Mouse (Mus musculus) embryonic fibroblast, embryonic 13.5 days (primary cell): ENCODE data around the gene Clcn1. TPM values are rescaled to one million over a fixed set of nuclear protein-coding genes. Genes with fewer than 3 reads are reported as not detected.
A peak's percentile ranks its signal among the peaks of the same experiment; 100 is the strongest.

Experiments used
- H3K27ac ChIP-seq: 2 replicates; pipeline ENCODE4 v1.5.1; 2012; ENCODE audit warnings: low read length, control low read depth, inconsistent platforms; ENCODE audit not compliant: insufficient read depth
- H3K4me1 ChIP-seq: 2 replicates; pipeline ENCODE4 v1.6.1; 2011; ENCODE audit warnings: low read length; ENCODE audit not compliant: control insufficient read depth, insufficient read depth
- H3K4me3 ChIP-seq: 2 replicates; pipeline ENCODE4 v1.5.1; 2011; ENCODE audit warnings: mild to moderate bottlenecking, control low read depth, low read length; ENCODE audit not compliant: insufficient read depth
- CTCF ChIP-seq: IDR thresholded peaks from 2 replicates; pipeline ENCODE4 v1.5.1; 2011; ENCODE audit warnings: mild to moderate bottlenecking, control low read depth, low read length, moderate library complexity, borderline replicate concordance; ENCODE audit not compliant: insufficient read depth
- POLR2A ChIP-seq: IDR thresholded peaks from 2 replicates; pipeline ENCODE4 v1.6.1; 2011; ENCODE audit warnings: low read depth, mild to moderate bottlenecking, control low read depth, low read length, moderate library complexity
- polyA plus RNA-seq: library from polyadenylated mRNA; stranded (reverse); fragments of >200 nt; gene quantifications from 2 replicates; pipeline ENCODE4 v1.2.4, GENCODE M21; 2011; ENCODE audit warnings: low read depth; ENCODE audit not compliant: missing spikeins, insufficient read length

Clcn1 gene
- polyA plus RNA-seq, 1 experiment = not detected

DNA sequence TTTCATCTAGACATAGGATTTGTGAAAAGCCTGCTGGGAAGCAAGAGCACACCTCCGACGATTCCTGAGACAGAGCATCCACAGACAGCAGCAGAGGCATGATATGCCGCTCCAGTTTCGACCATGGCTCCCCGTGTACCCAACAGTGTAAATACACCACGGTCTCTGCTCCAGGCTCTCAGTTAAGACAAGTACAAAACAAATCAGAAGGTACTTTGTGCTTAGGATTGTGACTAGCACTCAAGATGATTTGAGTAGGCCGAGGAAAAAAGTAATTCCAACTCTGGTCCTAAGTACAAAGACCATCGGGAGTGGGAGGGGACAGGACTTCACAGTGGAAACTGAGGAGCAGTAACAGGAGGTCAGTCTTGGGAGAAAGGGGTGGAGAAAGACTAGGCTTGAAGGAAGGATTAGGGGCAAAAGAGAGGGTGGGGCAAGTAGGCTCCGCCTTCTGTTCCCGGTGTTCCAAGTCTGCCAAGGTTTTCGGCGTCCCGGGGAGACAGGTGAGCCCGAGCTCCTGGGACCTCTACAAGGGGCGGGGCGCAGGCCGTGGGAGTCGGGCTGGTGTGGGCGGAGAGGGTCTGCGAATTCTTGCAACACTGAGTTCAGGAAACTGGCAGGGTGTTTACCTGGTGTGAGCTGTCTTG lies 24.8 kb upstream of the Clcn1 start, which contains the start of gene Tmem139:
Gene Tmem139 (plus strand): TSS at position 447 of the 647 bp plus-strand sequence.
- no peaks in the 10 kb centered on the region for H3K4me1 ChIP-seq
- TF ChIP-seq CTCF = no peak
- TF ChIP-seq POLR2A = no peak
- H3K27ac ChIP-seq = no peak within 1 kb of the TSS
- no peak within 1 kb of the TSS for H3K4me3 ChIP-seq

GRCm38 (mm10) chr6:42264626-42265312 lies 21.7 kb upstream of the Clcn1 start, which contains the start of gene Casp2:
Casp2 (plus strand) TSS chr6:42264985.
- Histone ChIP-seq H3K4me3 (peak within 1 kb of the TSS; percentile 86), H3K27ac (peak within 1 kb of the TSS; percentile 28), H3K4me1 (no peaks in the 10 kb centered on the region)
- TF ChIP-seq CTCF (peak; percentile 89), POLR2A (peak; percentile 71)

GRCm38 (mm10) chr6:42265391-42266330 lies 20.8 kb upstream of the Clcn1 start:
- peak overlapping the region; percentile 86 for H3K4me3 ChIP-seq
- H3K27ac ChIP-seq = peak overlapping the region; percentile 28
- H3K4me1 ChIP-seq = no peaks in the 10 kb centered on the region
- TF ChIP-seq POLR2A (no peak), CTCF (no peak)

DNA sequence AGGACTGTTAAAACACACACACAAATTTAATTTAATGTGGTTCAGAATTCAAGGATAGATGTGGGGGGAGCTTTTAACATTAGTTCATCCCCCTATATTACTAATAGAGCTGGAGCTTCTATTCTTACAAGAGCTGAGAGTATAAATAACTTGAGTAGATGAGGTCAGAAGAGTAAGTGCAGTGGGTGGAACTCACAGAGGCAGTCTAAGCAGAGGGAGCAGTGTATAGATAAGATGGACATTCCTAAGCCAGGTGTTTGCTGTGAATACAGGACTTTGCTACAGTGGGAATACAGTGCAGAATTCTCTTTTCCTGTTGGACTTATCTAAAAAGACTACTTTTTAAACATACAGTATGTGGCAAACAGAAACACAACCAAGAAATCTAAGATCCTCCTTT lies 15.7 kb upstream of the Clcn1 start:
- TF ChIP-seq CTCF (no peak), POLR2A (no peak)

GRCm38 (mm10) chr6:42276151-42276550 lies 10.3 kb upstream of the Clcn1 start:
- Histone ChIP-seq H3K4me3 (no peak overlapping the region), H3K27ac (no peak overlapping the region), H3K4me1 (no peaks in the 10 kb centered on the region)
- TF ChIP-seq CTCF (no peak), POLR2A (no peak)

More for the DNA sequence above, 15.7 kb upstream of the Clcn1 start:
- Histone ChIP-seq H3K4me3 (no peak overlapping the region), H3K27ac (no peak overlapping the region), H3K4me1 (no peaks in the 10 kb centered on the region)

DNA sequence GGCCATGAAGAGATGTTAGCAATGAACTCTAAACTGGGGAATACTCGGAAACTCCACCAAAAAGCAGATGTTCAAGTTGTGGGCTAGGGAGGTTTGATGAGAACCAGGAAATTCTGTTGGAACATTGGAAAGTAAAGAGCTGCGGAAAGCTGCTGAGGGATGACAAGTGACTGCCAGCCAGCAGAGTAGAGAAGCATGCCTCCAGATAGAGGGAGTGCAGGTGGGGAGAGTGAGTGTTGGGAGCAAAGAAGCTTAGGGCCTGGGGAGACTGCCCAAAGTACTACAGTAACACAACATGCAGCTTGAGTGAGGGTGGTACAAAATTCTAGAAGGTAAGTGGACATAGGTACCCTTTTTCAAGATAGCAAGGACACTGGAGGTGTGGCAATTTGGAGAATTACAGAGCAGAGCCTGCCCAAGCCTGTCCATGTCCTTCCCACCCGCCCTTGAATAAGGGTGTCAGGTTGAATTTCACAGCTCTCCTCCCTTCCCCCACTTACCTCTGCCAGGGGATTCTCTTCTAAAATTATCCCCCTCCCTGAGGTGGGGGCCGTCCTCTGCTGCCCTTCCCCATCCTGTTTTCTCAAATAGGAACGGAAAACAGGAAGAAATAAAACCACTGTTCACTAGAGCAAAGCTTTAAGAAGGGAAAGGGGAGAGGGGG lies 3.5 kb upstream of the Clcn1 start:
- Histone ChIP-seq H3K4me3 (no peak overlapping the region), H3K4me1 (no peaks in the 10 kb centered on the region), H3K27ac (no peak overlapping the region)
- TF ChIP-seq CTCF = no peak
- TF ChIP-seq POLR2A = no peak

DNA sequence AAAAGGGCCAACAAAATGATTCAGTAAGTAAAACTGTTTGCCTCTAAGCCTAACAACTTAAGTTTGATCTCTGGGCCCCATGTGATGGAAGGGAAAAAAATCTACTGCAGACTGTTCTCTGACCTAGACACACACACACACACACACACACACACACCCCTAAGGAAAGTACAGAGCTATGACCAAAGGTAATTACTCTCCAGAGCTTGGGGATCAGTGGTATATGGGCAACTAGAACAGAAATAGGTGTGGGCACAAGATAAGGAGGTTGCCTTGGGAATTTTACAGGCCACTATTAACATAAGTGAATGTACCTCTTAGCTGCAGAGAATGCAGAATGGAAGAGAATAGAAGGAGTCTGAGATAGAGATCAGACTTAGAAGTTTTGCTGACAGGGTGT lies 1.1 kb downstream of the Clcn1 start:
- TF ChIP-seq CTCF = no peak
- TF ChIP-seq POLR2A = no peak
- H3K4me1 ChIP-seq = no peaks in the 10 kb centered on the region
- H3K4me3 ChIP-seq = no peak overlapping the region
- no peak overlapping the region for H3K27ac ChIP-seq

DNA sequence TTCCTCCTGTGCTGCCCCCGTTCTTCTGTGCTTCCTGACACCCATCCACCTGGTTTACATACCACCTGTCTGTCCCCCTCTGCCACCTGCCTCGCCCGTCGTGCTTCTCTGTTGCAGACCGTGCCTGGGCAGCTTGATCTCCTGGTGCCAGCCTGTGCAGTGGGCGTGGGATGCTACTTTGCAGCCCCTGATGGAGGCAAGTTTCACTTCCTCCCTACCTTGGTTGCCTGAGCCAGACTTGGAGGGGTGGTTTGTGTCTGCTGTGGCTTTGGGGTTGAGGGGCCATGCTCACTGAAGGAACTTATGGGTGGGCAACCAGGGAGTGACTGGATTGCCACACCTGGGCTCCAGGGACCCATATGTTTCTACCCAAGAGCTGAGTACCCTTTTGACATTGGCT lies 6.8 kb downstream of the Clcn1 start:
- Histone ChIP-seq H3K27ac (no peak overlapping the region), H3K4me3 (no peak overlapping the region), H3K4me1 (peaks cover 19% of the 10 kb centered on the region)
- TF ChIP-seq POLR2A = no peak
- TF ChIP-seq CTCF = no peak

GRCm38 (mm10) chr6:42295549-42296094 lies 9.1 kb downstream of the Clcn1 start:
- Histone ChIP-seq H3K27ac (peak overlapping the region; percentile 16), H3K4me1 (peaks cover 27% of the 10 kb centered on the region), H3K4me3 (no peak overlapping the region)
- no peak for TF ChIP-seq POLR2A
- no peak for TF ChIP-seq CTCF
